Mouse (Mus musculus): ENCODE results near the gene Cflar. TPM values are rescaled to one million over a fixed set of nuclear protein-coding genes. Genes with fewer than 3 reads are reported as not detected.
A peak's percentile ranks its signal among the peaks of the same experiment; 100 is the strongest.

Gene Cflar
- polyA plus RNA-seq, 1 experiment, result 72.0 TPM

DNA sequence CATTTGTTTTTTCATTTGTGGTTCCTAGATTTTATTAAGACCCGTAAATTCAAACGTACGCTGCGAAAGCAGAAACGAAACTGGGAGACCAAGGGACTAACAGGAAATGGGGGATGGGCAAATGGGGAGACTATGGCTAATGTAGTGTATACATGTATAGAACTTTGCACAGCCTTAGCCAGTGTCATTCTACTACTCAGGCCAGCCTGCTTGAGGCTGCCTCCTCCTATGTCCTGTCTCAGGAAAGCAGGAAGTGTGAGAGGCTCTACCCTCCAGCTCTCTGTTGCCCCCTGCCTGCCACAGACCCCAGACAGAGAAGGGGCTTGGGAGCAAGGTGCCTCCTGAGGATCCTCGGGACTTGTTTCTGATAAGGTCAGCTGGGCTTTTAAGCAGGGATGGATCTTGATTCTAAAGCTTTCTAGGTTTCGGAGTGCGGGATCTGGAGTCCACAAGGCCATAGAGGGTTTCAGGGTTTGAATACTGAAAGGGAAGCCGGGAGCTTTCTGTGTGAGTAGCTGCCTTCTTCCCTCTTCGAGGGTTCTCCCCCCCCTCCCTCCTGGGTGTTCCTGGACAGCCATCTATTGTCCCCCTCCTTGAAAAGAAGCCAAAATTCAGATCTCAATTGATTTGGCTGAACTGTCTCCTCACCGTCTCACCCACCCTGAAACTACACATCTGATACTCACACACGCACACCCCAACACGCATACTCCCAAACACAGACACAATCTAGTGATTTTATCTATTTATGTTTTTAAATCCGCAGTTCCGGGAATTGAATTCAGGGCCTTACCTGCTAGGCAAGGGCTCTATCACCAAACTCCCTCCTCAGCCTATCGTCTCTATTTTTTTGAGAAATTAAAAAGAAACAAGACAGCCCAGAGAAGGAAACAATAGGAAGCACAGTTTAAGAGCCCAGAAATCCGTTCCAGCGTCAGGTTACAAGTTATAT is 91.3 kb downstream of the Cflar start:
- Histone ChIP-seq H3K4me3 (replicated peaks; ENCODE audit: control insufficient read depth, low read depth, low read length) (peak overlapping the region; percentile 64), H3K27ac (ENCODE audit: control insufficient read depth, insufficient read depth, low read depth, low read length, poor library complexity) (peak overlapping the region; percentile 62), H3K4me1 (ENCODE audit: control insufficient read depth, insufficient read depth, low read length) (peaks cover 4% of the 10 kb centered on the region; the same call in 1 of the 2 replicates)
- WGBS, result 8% methylated on average over 18 of the region's 18 CpGs
- TF ChIP-seq POLR2A (IDR thresholded peaks at IDR 0.05; ENCODE audit: borderline replicate concordance, control insufficient read depth, low read depth, low read length), result no peak
- peak; percentile 83 for TF ChIP-seq CTCF (IDR thresholded peaks at IDR 0.05; ENCODE audit: control insufficient read depth, insufficient read depth, low read length)

DNA sequence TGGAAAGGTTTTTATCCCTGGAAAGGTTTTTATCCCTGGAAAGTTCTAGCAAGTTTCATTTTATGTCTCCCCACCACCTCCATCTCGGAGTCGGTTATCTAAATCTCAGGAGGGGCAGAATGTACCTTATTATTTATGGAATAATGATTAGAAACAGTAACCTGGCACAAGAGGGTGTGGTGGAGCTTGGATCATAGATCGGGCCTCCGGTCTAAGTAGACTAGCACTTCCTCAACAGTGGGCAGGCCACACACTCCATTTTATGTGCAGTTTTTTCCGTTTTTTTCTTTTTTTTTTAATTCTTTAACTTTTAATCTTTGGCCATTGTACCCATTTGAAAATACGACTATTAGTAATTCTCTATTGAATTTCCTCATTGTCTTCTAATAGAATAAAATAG is 92.2 kb downstream of the Cflar start:
- Histone ChIP-seq H3K27ac (ENCODE audit: control insufficient read depth, insufficient read depth, low read depth, low read length, poor library complexity) (peak overlapping the region; percentile 23; the same call in 1 of the 2 replicates), H3K4me3 (replicated peaks; ENCODE audit: control insufficient read depth, low read depth, low read length) (peak overlapping the region; percentile 8), H3K4me1 (ENCODE audit: control insufficient read depth, insufficient read depth, low read length) (peaks cover 4% of the 10 kb centered on the region; the same call in 1 of the 2 replicates)
- 24% methylated on average over 6 of the region's 6 CpGs for WGBS
- no peak for TF ChIP-seq POLR2A (IDR thresholded peaks at IDR 0.05; ENCODE audit: borderline replicate concordance, control insufficient read depth, low read depth, low read length)
- no peak for TF ChIP-seq CTCF (IDR thresholded peaks at IDR 0.05; ENCODE audit: control insufficient read depth, insufficient read depth, low read length)

DNA sequence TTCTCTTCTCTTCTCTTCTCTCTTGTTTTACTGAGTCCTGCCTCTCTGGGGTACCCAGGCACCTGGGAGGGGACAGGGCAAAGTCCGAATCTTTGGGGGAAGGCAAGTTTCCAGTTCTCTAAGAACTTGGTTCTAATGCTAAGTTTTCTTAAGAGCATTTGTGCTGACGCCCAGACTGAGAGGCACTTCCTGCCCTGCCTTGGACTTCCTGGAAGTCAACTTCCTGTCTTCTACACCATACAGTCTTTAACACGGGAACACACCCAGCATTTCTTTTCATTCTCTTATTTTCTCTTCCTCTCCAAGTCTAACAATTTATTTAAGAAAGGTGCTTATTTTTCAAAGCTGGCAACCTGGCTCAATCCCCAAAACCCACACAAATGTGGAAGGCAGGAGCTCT is 95.3 kb downstream of the Cflar start:
- TF ChIP-seq POLR2A (IDR thresholded peaks at IDR 0.05; ENCODE audit: borderline replicate concordance, control insufficient read depth, low read depth, low read length) (no peak), CTCF (IDR thresholded peaks at IDR 0.05; ENCODE audit: control insufficient read depth, insufficient read depth, low read length) (no peak)
- 66% methylated on average over 3 of the region's 3 CpGs for WGBS
- H3K27ac ChIP-seq (ENCODE audit: control insufficient read depth, insufficient read depth, low read depth, low read length, poor library complexity), result no peak overlapping the region
- H3K4me1 ChIP-seq (ENCODE audit: control insufficient read depth, insufficient read depth, low read length), result peaks cover 4% of the 10 kb centered on the region; the same call in 1 of the 2 replicates
- no peak overlapping the region for H3K4me3 ChIP-seq (replicated peaks; ENCODE audit: control insufficient read depth, low read depth, low read length)

Other genes with a start within 250 kb of the Cflar start
- gene Orc2, start 206.4 kb upstream of the Cflar start, polyA plus RNA-seq (2011; ENCODE audit: insufficient read depth, insufficient read length, low replicate concordance, missing spikeins), result 22.4 and 22.6 TPM in 2 replicates
- gene Fam126b, start 125.2 kb upstream of the Cflar start, polyA plus RNA-seq (2011; ENCODE audit: insufficient read depth, insufficient read length, low replicate concordance, missing spikeins), result 4.0 and 6.3 TPM in 2 replicates
- gene Ndufb3, start 125.1 kb upstream of the Cflar start, polyA plus RNA-seq (2011; ENCODE audit: insufficient read depth, insufficient read length, low replicate concordance, missing spikeins), result 82.6 and 93.1 TPM in 2 replicates
- not detected in 2 replicates for gene Als2cr12, start 15.5 kb upstream of the Cflar start, polyA plus RNA-seq (2011; ENCODE audit: insufficient read depth, insufficient read length, low replicate concordance, missing spikeins)
- 11.5 and 17.5 TPM in 2 replicates for gene Casp8, start 83.9 kb downstream of the Cflar start, polyA plus RNA-seq (2011; ENCODE audit: insufficient read depth, insufficient read length, low replicate concordance, missing spikeins)

All from bone marrow, adult 2 months (tissue).